Mouse (Mus musculus): ENCODE results near the gene Phf6.
"Not testable (repeated sequence)": the region's sequence is repeated elsewhere in the genome, so short reads cannot be mapped to it uniquely, and the experiment has no call there.

The Phf6 gene

GRCm38 (mm10) chrX:52911587-52912371, at the start of gene Phf6:
TSS of gene Phf6 (plus strand) at chrX:52912266.
- DNase-seq (ENCODE audit: low read depth), result peak; percentile 65

GRCm38 (mm10) chrX:52864126-52864525, 47.9 kb upstream of the Phf6 start:
- peak; percentile 12 for DNase-seq (ENCODE audit: low read depth)

GRCm38 (mm10) chrX:52898486-52898885, 13.6 kb upstream of the Phf6 start:
- not testable (repeated sequence) for DNase-seq (ENCODE audit: low read depth)

- DNase-seq (ENCODE audit: low read depth), result no peak
Measured at GRCm38 (mm10) chrX:52912372-52912728, 284 bp downstream of the Phf6 start.

GRCm38 (mm10) chrX:52912826-52913701, 998 bp downstream of the Phf6 start:
- no peak for DNase-seq (ENCODE audit: low read depth)

- no peak for DNase-seq (ENCODE audit: low read depth)
Measured at GRCm38 (mm10) chrX:52913856-52914255, 1.8 kb downstream of the Phf6 start.

- DNase-seq (ENCODE audit: low read depth), result no peak
Measured at GRCm38 (mm10) chrX:52914705-52915104, 2.6 kb downstream of the Phf6 start.

GRCm38 (mm10) chrX:52916516-52916915, 4.5 kb downstream of the Phf6 start:
- DNase-seq (ENCODE audit: low read depth), result no peak

- DNase-seq (ENCODE audit: low read depth), result no peak
Measured at GRCm38 (mm10) chrX:52926726-52927125, 14.7 kb downstream of the Phf6 start.

- no peak for DNase-seq (ENCODE audit: low read depth)
Measured at GRCm38 (mm10) chrX:52928883-52929282, 16.8 kb downstream of the Phf6 start.

- DNase-seq (ENCODE audit: low read depth), result no peak
Measured at GRCm38 (mm10) chrX:52929779-52930178, 17.7 kb downstream of the Phf6 start.

- no peak for DNase-seq (ENCODE audit: low read depth)
Measured at GRCm38 (mm10) chrX:52930191-52930590, 18.1 kb downstream of the Phf6 start.

- DNase-seq (ENCODE audit: low read depth), result no peak
Measured at GRCm38 (mm10) chrX:52932161-52932560, 20.1 kb downstream of the Phf6 start.

GRCm38 (mm10) chrX:52934496-52934895, 22.4 kb downstream of the Phf6 start:
- DNase-seq (ENCODE audit: low read depth), result no peak

GRCm38 (mm10) chrX:52945509-52945908, 33.4 kb downstream of the Phf6 start:
- no peak for DNase-seq (ENCODE audit: low read depth)

GRCm38 (mm10) chrX:52949713-52950112, 37.6 kb downstream of the Phf6 start:
- DNase-seq (ENCODE audit: low read depth), result no peak

GRCm38 (mm10) chrX:52956942-52957341, 44.9 kb downstream of the Phf6 start:
- DNase-seq (ENCODE audit: low read depth), result no peak

GRCm38 (mm10) chrX:52961559-52962110, 49.6 kb downstream of the Phf6 start:
- no peak for DNase-seq (ENCODE audit: low read depth)

GRCm38 (mm10) chrX:52965149-52965548, 53.1 kb downstream of the Phf6 start:
- no peak for DNase-seq (ENCODE audit: low read depth)

GRCm38 (mm10) chrX:52971211-52972006, 59.3 kb downstream of the Phf6 start:
- peak; percentile 24 for DNase-seq (ENCODE audit: low read depth)

GRCm38 (mm10) chrX:52972129-52972528, 60.1 kb downstream of the Phf6 start:
- DNase-seq (ENCODE audit: low read depth), result peak; percentile 19

GRCm38 (mm10) chrX:52972680-52973079, 60.6 kb downstream of the Phf6 start:
- DNase-seq (ENCODE audit: low read depth), result no peak
